Mouse (Mus musculus): Measurements from ENCODE around the gene Mif4gd. TPM values are rescaled to one million over a fixed set of nuclear protein-coding genes. Genes with fewer than 3 reads are reported as not detected.

Mif4gd gene
- polyA plus RNA-seq, 1 experiment from 2014 or later, result 22.3 TPM

GRCm38 (mm10) chr11:115598309-115598708 is 14.5 kb downstream of the Mif4gd start:
- no peak for ATAC-seq (ENCODE audit: insufficient read depth)
- no peak for TF ChIP-seq CTCF (IDR thresholded peaks at IDR 0.05; ENCODE audit: low read depth)
- Histone ChIP-seq H3K36me3 (ENCODE audit: insufficient read depth) (peaks cover 55% of the 10 kb centered on the region), H3K27ac (ENCODE audit: low read depth) (no peak overlapping the region), H3K4me1 (ENCODE audit: insufficient read depth) (peaks cover 7% of the 10 kb centered on the region), H3K27me3 (ENCODE audit: insufficient read depth, low read length) (no peaks in the 10 kb centered on the region), H3K9ac (no peak overlapping the region), H3K4me2 (no peak overlapping the region), H3K9me3 (ENCODE audit: low read depth, low read length) (no peaks in the 10 kb centered on the region), H3K4me3 (ENCODE audit: low read depth, low read length) (no peak overlapping the region)
- no peak for DNase-seq
- 90% methylated on average over 4 of the region's 4 CpGs for WGBS

GRCm38 (mm10) chr11:115595209-115595608 is 17.6 kb downstream of the Mif4gd start:
- no peak for DNase-seq
- H3K4me2 ChIP-seq, result no peak overlapping the region
- WGBS, result 98% methylated on average over 3 of the region's 3 CpGs
- no peaks in the 10 kb centered on the region for H3K9me3 ChIP-seq (ENCODE audit: low read depth, low read length)
- no peaks in the 10 kb centered on the region for H3K27me3 ChIP-seq (ENCODE audit: insufficient read depth, low read length)
- ATAC-seq (ENCODE audit: insufficient read depth), result no peak
- H3K36me3 ChIP-seq (ENCODE audit: insufficient read depth), result peaks cover 77% of the 10 kb centered on the region
- H3K4me3 ChIP-seq (ENCODE audit: low read depth, low read length), result no peak overlapping the region
- H3K9ac ChIP-seq, result no peak overlapping the region
- no peak overlapping the region for H3K27ac ChIP-seq (ENCODE audit: low read depth)
- no peak for TF ChIP-seq CTCF (IDR thresholded peaks at IDR 0.05; ENCODE audit: low read depth)
- H3K4me1 ChIP-seq (ENCODE audit: insufficient read depth), result no peaks in the 10 kb centered on the region

DNA sequence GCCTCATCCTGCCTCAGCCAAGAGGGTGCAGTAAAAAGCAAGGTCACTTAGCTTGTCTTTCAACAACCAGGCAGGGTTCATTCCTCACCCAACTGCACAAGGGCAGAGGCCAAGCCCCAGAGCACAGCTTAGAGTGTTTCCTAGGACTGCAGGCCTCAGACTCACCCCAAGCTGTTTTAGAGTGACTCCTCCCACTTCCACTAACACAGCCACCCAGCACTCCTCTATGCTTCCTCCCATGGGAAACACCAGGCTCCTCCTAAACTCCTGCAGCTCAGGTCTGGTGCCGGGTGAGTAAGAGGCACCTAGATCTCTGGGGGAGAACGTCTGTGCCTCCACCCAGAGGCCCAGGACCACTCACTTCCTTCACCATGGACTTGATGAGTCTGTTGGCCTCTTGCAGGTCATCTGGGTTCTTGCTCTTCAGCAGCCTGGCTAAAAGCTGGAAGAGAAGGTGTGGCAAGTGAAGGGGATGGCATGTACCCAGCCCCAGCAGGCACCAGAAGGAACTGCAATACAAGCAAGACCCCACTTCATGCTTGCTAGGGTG is 22.2 kb downstream of the Mif4gd start:
- no peak for TF ChIP-seq CTCF (IDR thresholded peaks at IDR 0.05; ENCODE audit: low read depth)
- no peak for ATAC-seq (ENCODE audit: insufficient read depth)
- WGBS, result 85% methylated on average over 2 of the region's 2 CpGs

GRCm38 (mm10) chr11:115587984-115588383 is 24.8 kb downstream of the Mif4gd start:
- H3K4me3 ChIP-seq (ENCODE audit: low read depth, low read length), result no peak overlapping the region
- peaks cover 97% of the 10 kb centered on the region for H3K36me3 ChIP-seq (ENCODE audit: insufficient read depth)
- H3K9me3 ChIP-seq (ENCODE audit: low read depth, low read length), result no peaks in the 10 kb centered on the region
- ATAC-seq (ENCODE audit: insufficient read depth) (no peak), DNase-seq (no peak)
- WGBS, result 77% methylated on average over 9 of the region's 9 CpGs
- H3K27me3 ChIP-seq (ENCODE audit: insufficient read depth, low read length), result no peaks in the 10 kb centered on the region
- no peak overlapping the region for H3K9ac ChIP-seq
- no peak overlapping the region for H3K4me2 ChIP-seq
- no peak overlapping the region for H3K27ac ChIP-seq (ENCODE audit: low read depth)
- TF ChIP-seq CTCF (IDR thresholded peaks at IDR 0.05; ENCODE audit: low read depth), result no peak
- H3K4me1 ChIP-seq (ENCODE audit: insufficient read depth), result no peaks in the 10 kb centered on the region

More for the DNA sequence above, 22.2 kb downstream of the Mif4gd start:
- no peak overlapping the region for H3K4me3 ChIP-seq (ENCODE audit: low read depth, low read length)
- H3K27me3 ChIP-seq (ENCODE audit: insufficient read depth, low read length), result no peaks in the 10 kb centered on the region
- no peaks in the 10 kb centered on the region for H3K4me1 ChIP-seq (ENCODE audit: insufficient read depth)
- H3K27ac ChIP-seq (ENCODE audit: low read depth), result no peak overlapping the region
- no peak overlapping the region for H3K4me2 ChIP-seq
- no peaks in the 10 kb centered on the region for H3K9me3 ChIP-seq (ENCODE audit: low read depth, low read length)
- no peak overlapping the region for H3K9ac ChIP-seq
- DNase-seq, result no peak
- H3K36me3 ChIP-seq (ENCODE audit: insufficient read depth), result peaks cover 95% of the 10 kb centered on the region

DNA sequence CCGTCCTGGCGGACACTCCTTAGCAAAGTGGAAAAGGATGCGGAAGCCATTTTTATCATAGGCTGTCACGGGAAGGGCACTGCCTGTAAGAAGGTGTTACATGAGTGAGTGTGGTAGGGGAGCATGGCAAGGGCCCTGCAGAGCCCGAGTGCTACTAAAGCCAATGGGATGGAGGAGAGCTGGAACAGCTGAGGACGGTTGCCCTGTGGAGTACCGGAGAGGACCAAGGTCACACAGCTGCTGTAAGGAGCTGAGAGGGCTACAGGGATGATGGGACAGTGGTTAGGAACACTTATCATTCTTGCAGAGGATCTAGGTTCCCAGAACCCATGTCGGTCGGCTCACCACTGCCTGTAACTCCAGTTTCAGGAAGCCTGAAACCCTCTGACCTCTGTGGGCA is 26.4 kb downstream of the Mif4gd start:
- no peak for TF ChIP-seq CTCF (IDR thresholded peaks at IDR 0.05; ENCODE audit: low read depth)
- Histone ChIP-seq H3K4me2 (no peak overlapping the region), H3K4me3 (ENCODE audit: low read depth, low read length) (no peak overlapping the region), H3K4me1 (ENCODE audit: insufficient read depth) (no peaks in the 10 kb centered on the region), H3K27ac (ENCODE audit: low read depth) (no peak overlapping the region), H3K9ac (no peak overlapping the region), H3K9me3 (ENCODE audit: low read depth, low read length) (no peaks in the 10 kb centered on the region), H3K36me3 (ENCODE audit: insufficient read depth) (peaks cover 97% of the 10 kb centered on the region), H3K27me3 (ENCODE audit: insufficient read depth, low read length) (no peaks in the 10 kb centered on the region)
- ATAC-seq (ENCODE audit: insufficient read depth) (no peak), DNase-seq (no peak)
- WGBS, result 86% methylated on average over 9 of the region's 9 CpGs

DNA sequence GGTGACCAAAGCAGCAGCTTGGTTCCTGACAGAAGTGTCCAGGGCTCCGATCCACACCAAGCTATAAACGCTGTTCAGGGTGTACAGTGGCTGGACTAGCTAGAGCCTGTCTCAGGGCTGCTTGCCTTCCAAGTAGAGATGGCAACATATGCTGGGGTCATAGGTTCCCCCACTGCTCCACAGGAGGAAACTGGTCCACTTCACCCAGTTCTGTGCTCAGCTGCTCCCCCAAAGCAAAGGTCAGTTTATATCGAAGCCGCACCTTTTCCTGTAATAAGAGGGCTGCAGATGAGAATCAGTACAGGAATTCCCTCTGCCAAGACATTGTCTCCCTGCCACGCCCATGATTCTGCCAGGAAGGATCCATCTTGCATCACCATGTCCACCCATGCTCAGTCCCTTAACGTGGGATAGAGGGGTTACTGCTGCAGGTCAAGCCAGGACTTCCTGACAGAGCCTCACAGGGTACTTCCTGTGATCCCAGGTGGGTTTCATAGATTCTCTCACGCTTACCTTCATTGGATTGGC is 27.1 kb downstream of the Mif4gd start:
- Histone ChIP-seq H3K27me3 (ENCODE audit: insufficient read depth, low read length) (no peaks in the 10 kb centered on the region), H3K36me3 (ENCODE audit: insufficient read depth) (peaks cover 97% of the 10 kb centered on the region), H3K4me2 (no peak overlapping the region), H3K9ac (no peak overlapping the region), H3K27ac (ENCODE audit: low read depth) (no peak overlapping the region), H3K9me3 (ENCODE audit: low read depth, low read length) (no peaks in the 10 kb centered on the region), H3K4me3 (ENCODE audit: low read depth, low read length) (no peak overlapping the region), H3K4me1 (ENCODE audit: insufficient read depth) (no peaks in the 10 kb centered on the region)
- no peak for DNase-seq
- WGBS, result 85% methylated on average over 7 of the region's 7 CpGs
- TF ChIP-seq CTCF (IDR thresholded peaks at IDR 0.05; ENCODE audit: low read depth), result no peak
- ATAC-seq (ENCODE audit: insufficient read depth), result no peak

DNA sequence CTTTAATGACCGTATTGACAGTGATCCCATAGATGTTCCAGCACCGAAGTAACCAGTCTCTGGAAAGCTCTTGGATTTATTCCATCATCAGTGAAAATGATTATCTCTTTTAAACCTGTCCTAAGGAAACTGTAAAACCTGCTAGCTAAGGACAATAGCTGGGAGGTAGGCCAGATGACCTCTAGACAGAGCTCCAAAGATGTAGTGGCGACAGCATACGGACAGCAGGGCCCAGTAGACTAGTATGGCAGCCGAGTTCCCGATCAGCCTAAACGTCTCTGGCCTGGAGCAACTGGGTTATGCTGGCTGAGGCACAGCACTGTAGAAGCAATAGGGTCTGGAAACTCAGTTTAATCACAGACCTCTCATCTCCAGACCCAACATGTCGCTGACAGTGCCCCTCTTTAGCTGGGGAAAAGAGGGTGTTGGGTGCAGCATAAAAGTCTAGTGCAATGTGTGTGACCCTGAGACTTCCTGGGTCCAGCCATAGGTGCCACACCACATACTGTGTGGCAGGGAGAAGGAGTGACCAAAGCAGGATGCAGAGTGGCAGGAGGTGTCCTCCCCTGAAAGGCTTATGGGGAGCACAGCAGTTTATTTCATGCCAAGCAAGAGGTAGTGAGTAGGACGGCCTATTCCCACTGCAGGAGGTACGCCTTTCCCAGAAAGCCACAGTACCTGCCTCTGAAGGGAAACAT is 28.2 kb downstream of the Mif4gd start:
- no peak overlapping the region for H3K9ac ChIP-seq
- DNase-seq (no peak), ATAC-seq (ENCODE audit: insufficient read depth) (no peak)
- no peak overlapping the region for H3K27ac ChIP-seq (ENCODE audit: low read depth)
- 81% methylated on average over 10 of the region's 10 CpGs for WGBS
- peaks cover 96% of the 10 kb centered on the region for H3K36me3 ChIP-seq (ENCODE audit: insufficient read depth)
- no peaks in the 10 kb centered on the region for H3K27me3 ChIP-seq (ENCODE audit: insufficient read depth, low read length)
- H3K4me2 ChIP-seq, result no peak overlapping the region
- H3K9me3 ChIP-seq (ENCODE audit: low read depth, low read length), result no peaks in the 10 kb centered on the region
- H3K4me1 ChIP-seq (ENCODE audit: insufficient read depth), result no peaks in the 10 kb centered on the region
- TF ChIP-seq CTCF (IDR thresholded peaks at IDR 0.05; ENCODE audit: low read depth), result no peak
- H3K4me3 ChIP-seq (ENCODE audit: low read depth, low read length), result no peak overlapping the region
